Mouse (Mus musculus) right cerebral cortex, postnatal 36 days (tissue): ENCODE data around the gene C330021F23Rik.
"Not testable (repeated sequence)": the region's sequence is repeated elsewhere in the genome, so short reads cannot be mapped to it uniquely, and the experiment has no call there.

Experiments
- DNase-seq, 2 experiments: peaks; one replicate each; pipeline ENCODE4 v3.0.0; 2022; ENCODE audit warnings: low spot score in 2 of 2, mixed read lengths in 1 of 2

C330021F23Rik gene

DNA sequence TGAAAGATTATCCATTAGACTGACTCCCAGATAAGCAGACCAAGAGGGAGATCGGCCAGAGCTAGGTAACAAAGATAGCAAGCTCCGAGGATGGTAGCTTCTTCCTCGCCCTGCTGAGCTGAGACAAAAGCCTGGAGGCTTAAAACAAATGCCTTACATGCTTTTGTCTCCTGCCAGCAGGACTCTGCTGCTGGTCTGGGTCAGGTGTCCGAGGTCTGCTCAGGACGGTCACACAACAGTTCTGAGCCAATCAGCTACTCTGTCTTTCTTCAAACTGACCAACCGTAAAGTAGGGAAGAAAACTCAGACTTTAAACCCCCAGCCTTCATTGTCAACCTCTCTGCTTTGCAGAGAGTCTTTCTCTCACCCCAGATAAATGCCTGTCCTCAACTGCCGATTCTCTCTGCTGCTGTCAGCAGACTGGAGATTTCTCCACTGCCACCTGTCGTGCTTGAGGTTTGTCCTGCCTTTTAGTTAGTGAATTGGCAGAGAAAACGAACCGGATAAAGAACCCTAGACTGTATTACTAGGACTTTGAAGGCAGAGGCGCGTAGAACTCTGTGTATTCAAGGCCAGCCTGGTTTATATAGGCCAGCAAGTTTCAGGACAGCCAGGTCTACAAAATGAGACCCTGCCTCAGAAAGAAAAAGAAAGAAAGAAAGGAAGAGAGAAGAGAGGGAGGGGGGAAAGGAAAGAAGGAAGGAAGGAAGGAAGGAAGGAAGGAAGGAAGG, at the start of gene C330021F23Rik:
Gene C330021F23Rik (plus strand): TSS at position 350 of the 731 bp plus-strand sequence.
- DNase-seq = no peak

DNA sequence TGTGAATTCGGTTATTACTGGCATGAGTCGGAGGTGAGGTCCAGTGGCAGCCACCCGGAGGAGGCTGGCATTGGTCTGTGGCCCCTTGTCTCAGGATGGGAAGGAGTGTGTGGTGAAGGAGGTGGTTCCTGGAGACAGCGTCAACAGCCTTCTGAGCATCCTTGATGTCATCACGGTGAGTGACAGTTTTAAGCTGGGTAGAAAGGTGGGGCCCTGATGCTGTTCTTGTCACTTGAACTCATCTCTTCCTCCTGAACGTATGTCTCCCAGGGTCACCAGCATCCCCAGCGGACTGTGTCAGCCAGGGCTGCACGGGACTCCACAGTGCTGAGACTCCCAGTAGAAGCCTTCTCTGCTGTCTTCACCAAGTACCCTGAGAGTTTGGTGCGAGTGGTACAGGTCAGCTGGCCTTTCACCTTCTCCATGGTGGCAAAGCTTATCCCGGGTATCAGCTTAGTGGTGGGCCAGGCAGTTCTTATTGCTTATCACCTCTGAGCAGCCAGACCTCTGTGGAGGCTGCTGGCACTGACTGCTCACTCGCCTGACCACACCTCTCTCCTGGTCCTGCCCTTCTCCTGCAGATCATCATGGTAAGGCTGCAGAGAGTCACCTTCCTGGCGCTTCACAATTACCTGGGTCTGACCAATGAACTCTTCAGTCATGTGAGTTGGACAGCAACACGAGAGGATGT, 45.6 kb upstream of the C330021F23Rik start:
- DNase-seq = no peak

- DNase-seq = no peak
Observed at GRCm38 (mm10) chr8:3530816-3531215, 37.0 kb upstream of the C330021F23Rik start.

- no peak for DNase-seq
Observed at GRCm38 (mm10) chr8:3531936-3532335, 35.9 kb upstream of the C330021F23Rik start.

DNA sequence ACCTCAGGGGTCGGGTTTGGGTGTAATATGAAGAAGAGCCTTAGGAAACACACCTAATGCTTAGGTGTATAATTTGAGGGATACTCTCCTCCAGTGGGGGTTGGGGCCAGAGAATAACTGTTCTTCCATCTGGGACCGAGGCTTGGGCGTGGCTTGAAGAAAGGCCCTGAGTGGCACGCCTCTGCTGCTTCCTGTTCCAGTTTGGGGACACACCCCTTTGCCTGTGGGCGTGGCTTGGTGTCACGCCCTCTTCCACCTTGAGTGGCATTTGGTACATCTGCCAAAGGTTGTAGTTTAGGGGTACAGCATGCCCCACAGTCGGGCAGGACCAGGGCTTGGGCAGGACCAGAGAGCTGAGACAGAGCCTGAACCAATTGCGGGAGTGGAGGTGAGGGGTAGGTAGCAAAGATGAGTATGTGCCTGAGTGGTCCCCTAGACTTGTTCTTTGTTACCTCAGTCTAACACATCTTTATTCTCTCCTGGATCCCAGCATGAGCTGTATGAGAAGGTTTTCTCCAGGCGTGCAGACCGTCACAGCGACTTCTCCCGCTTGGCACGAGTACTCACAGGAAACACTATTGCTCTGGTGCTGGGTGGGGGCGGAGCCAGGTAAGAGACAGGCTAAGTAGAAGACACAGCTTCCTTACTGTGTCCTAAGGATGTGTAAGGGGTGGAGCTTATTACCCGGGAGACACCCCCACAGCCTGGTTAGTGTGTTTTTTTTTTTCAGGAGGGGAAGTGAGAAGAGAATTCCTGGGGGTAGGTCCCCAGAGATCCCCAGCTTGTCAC, 31.5 kb upstream of the C330021F23Rik start:
- no peak for DNase-seq

DNA sequence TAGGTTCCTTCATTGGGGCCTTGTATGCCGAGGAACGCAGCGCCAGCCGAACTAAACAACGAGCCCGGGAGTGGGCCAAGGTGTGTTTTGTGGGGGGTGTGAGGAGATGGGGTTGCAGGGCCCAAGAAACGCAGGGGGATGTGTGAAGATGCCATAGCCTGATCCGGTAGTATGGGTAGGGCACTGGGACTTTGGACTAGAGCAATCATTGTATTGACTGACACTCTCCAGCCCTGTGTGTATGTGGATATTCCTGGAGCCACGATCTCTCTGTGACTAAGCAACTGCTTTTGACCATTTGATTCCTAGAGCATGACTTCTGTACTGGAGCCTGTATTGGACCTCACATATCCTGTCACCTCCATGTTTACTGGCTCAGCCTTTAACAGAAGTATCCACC, 30.9 kb upstream of the C330021F23Rik start:
- DNase-seq = no peak

- DNase-seq = no peak
Observed at GRCm38 (mm10) chr8:3537666-3538065, 30.1 kb upstream of the C330021F23Rik start.

- DNase-seq = no peak
Observed at GRCm38 (mm10) chr8:3539146-3539545, 28.6 kb upstream of the C330021F23Rik start.

GRCm38 (mm10) chr8:3540076-3540475, 27.7 kb upstream of the C330021F23Rik start:
- DNase-seq = no peak

DNA sequence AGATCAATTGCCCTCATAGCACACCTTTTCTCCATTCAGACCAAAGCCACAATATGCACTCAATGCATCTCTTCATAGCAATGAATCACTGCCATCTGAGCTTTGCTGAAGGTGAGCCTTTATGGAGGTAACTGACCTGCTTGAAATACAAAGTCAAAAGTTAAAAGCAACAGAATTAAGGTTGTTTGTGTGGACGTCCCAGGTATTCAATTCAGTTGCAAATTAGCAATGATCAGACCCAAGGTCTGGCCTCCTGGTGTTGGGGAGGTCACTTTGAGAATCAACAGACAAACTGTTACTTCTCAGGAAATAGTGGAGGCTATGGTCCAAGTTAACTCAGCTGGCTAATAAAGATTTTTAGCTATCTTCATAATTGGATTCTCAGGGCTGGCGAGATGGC, 21.3 kb upstream of the C330021F23Rik start:
- no peak for DNase-seq

DNA sequence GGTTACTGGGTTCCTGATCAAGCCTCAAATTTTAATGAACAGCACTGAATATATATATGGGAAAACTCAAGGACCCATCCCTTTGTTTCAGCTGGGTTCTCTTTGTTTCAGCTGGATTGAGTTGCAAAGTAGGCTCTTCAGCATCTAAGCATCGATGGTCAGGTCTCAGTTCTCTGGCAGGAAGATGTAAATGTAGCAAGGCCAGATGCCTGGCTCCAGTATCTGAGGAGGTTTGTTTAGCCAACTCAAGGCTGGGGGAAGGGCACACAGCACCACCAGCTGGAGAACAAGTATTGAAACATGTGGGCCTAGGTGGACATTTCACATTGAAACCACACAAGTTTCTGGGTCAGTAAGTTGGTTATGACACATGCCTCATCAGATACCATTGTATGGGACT, 15.6 kb upstream of the C330021F23Rik start:
- DNase-seq = no peak

- DNase-seq = no peak
Observed at GRCm38 (mm10) chr8:3556114-3556513, 11.7 kb upstream of the C330021F23Rik start.

DNA sequence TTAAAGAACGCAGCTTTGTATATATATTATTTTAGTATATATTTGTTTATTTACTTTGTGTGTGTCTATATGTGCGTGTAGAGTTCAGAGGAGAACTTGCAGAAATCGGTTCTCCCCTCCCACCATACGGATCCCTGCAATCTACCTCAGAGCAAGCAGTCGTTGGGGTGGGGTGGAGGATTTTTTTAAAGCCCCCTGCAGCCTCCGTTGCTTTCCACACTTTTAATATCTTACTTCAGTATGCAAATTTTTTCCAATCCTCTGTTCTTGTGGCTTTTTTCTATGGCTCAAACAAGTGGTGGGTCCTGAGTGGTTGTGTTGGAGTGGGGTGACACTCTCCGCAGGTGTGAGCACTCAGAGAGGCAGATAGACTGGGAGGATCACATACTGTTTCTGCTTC, 588 bp downstream of the C330021F23Rik start:
- no peak for DNase-seq

DNA sequence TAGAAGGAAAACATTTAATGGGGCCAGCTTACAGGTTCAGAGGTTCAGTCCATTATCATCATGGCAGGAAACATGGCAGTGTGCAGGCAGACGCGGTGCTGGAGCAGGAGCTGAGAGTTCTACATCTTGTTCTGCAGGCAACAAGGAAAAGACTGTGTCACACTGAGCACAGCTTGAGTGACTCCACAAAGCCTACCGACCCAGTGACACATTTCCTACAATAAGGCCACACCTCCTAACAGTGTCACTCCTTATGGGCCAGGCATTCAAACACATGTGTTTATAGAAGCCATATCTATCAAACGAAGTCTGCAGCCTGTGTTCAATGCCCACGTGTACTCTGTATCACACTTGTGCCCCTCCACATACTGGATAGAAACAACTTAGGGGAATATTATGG, 2.0 kb downstream of the C330021F23Rik start:
- no peak for DNase-seq

DNA sequence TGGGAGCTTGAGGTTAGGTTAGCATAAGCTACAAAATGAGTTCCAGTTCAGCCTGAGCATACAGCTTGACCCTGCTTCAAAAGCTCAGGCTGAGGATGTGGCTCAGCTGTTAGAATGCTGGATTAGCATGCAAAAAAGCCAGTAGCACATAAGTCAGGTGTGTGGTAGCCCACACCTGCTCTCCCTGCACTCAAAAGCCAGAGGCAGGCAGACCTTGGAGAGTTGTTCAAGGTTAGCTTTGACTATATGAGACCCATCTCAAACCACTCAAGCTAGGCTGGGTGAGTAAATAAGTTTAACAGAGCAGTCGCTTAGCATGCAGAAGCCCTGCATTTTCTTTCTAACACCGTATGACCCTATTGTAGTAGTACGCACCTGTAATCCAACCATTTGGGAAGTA, 6.8 kb downstream of the C330021F23Rik start:
- DNase-seq = no peak

- no peak for DNase-seq
Observed at GRCm38 (mm10) chr8:3576211-3576960, 8.6 kb downstream of the C330021F23Rik start.

- no peak for DNase-seq
Observed at GRCm38 (mm10) chr8:3579390-3580364, 11.9 kb downstream of the C330021F23Rik start.

DNA sequence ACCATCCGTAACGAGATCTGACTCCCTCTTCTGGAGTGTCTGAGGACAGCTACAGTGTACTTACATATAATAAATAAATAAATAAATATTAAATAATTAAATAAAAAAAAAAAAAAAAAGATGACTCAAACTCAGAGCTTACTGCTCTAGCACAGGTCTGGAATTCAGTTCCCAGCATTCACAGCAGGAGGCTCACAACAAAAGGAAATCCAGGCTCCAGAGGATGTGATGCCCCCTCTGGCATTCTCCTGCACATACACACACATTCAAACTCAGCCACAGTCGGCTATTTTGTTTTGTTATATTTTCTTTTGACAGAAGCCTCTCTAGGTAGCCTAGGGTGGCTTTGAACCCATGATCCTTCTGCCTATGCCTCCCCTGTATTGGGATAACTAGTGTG, 14.2 kb downstream of the C330021F23Rik start:
- not testable (repeated sequence) for DNase-seq

GRCm38 (mm10) chr8:3586452-3586851, 18.7 kb downstream of the C330021F23Rik start:
- no peak for DNase-seq

GRCm38 (mm10) chr8:3586993-3587390, 19.2 kb downstream of the C330021F23Rik start, which contains the start of gene Camsap3:
TSS of gene Camsap3 (plus strand) at chr8:3587293.
- no peak for DNase-seq
